In genomic region chr3:17668839-17669238, GRCm38 (mm10) we compare ENCODE assay signal across 20 mouse cellular contexts.
A peak's percentile ranks its signal among the peaks of the same experiment; 100 is the strongest.
DNase-seq lines count a peak whose midpoint lies in the region; ATAC-seq and TF ChIP-seq lines count a peak whose summit lies in the region.
"Had no signal": no experiment of that assay in that cellular context is flagged by ENCODE, and none has a peak within 500 bp of the region (broad histone marks: within the 10 kb centered on the region; RNA-seq: fewer than 3 reads in every experiment).

No protein-coding gene starts in this region.

- H3K4me3 ChIP-seq in embryonic facial prominence, embryonic 14.5 days (ENCODE audit: low read depth, low read length), result no peak overlapping the region
- H3K4me3 ChIP-seq in embryonic facial prominence, embryonic 10.5 days, result no peak overlapping the region
- H3K4me3 ChIP-seq in midbrain, embryonic 11.5 days (ENCODE audit: low read depth, low read length), result no peak overlapping the region
- H3K4me3 ChIP-seq in midbrain, postnatal 0 days (ENCODE audit: low read depth, low read length), result no peak overlapping the region
- no peak overlapping the region for H3K4me3 ChIP-seq in forebrain, embryonic 14.5 days (ENCODE audit: low read depth, low read length)
- H3K4me3 ChIP-seq: embryonic facial prominence, embryonic 13.5 days; forebrain, embryonic 13.5 days had no signal

- H3K9ac ChIP-seq in embryonic facial prominence, embryonic 14.5 days (ENCODE audit: low read depth, low read length), result no peak overlapping the region
- H3K9ac ChIP-seq in midbrain, embryonic 11.5 days (ENCODE audit: low read length), result no peak overlapping the region
- no peak overlapping the region for H3K9ac ChIP-seq in midbrain, postnatal 0 days (replicated peaks; ENCODE audit: low read length, poor library complexity, severe bottlenecking)
- H3K9ac ChIP-seq in forebrain, embryonic 14.5 days (ENCODE audit: low read length), result no peak overlapping the region
- H3K9ac ChIP-seq: embryonic facial prominence, embryonic 13.5 days; forebrain, embryonic 13.5 days had no signal

- WGBS in embryonic facial prominence, embryonic 14.5 days, result 71% methylated on average over 2 of the region's 2 CpGs
- WGBS in embryonic facial prominence, embryonic 10.5 days, result 85% methylated on average over 2 of the region's 2 CpGs
- WGBS in midbrain, embryonic 11.5 days, result 85% methylated on average over 2 of the region's 2 CpGs
- 88% methylated on average over 2 of the region's 2 CpGs for WGBS in midbrain, postnatal 0 days
- WGBS in forebrain, embryonic 14.5 days, result 85% methylated on average over 2 of the region's 2 CpGs

- no peak for TF ChIP-seq CTCF in midbrain, postnatal 0 days (IDR thresholded peaks at IDR 0.05)

- H3K27me3 ChIP-seq in embryonic facial prominence, embryonic 14.5 days (replicated peaks; ENCODE audit: control insufficient read depth, insufficient read depth, low read length), result no peaks in the 10 kb centered on the region
- no peaks in the 10 kb centered on the region for H3K27me3 ChIP-seq in embryonic facial prominence, embryonic 10.5 days (replicated peaks; ENCODE audit: low read depth, poor library complexity, severe bottlenecking)
- H3K27me3 ChIP-seq in midbrain, embryonic 11.5 days (ENCODE audit: control insufficient read depth, insufficient read depth, low read length), result no peaks in the 10 kb centered on the region
- no peaks in the 10 kb centered on the region for H3K27me3 ChIP-seq in midbrain, postnatal 0 days (ENCODE audit: insufficient read depth, low read length)
- no peaks in the 10 kb centered on the region for H3K27me3 ChIP-seq in forebrain, embryonic 14.5 days (replicated peaks; ENCODE audit: control insufficient read depth, insufficient read depth, low read length)
- H3K27me3 ChIP-seq: CH12.LX; embryonic facial prominence, embryonic 13.5 days; forebrain, embryonic 13.5 days had no signal

- H3K4me2 ChIP-seq in embryonic facial prominence, embryonic 14.5 days (ENCODE audit: low read depth, low read length), result no peak overlapping the region
- no peak overlapping the region for H3K4me2 ChIP-seq in midbrain, embryonic 11.5 days
- no peak overlapping the region for H3K4me2 ChIP-seq in midbrain, postnatal 0 days (ENCODE audit: low read depth, low read length, poor library complexity, severe bottlenecking)
- H3K4me2 ChIP-seq in forebrain, embryonic 14.5 days (ENCODE audit: low read length), result no peak overlapping the region
- H3K4me2 ChIP-seq: embryonic facial prominence, embryonic 13.5 days; forebrain, embryonic 13.5 days had no signal

- no peaks in the 10 kb centered on the region for H3K4me1 ChIP-seq in embryonic facial prominence, embryonic 14.5 days (ENCODE audit: control insufficient read depth, insufficient read depth, low read length)
- H3K4me1 ChIP-seq in embryonic facial prominence, embryonic 10.5 days, result no peaks in the 10 kb centered on the region
- no peaks in the 10 kb centered on the region for H3K4me1 ChIP-seq in midbrain, embryonic 11.5 days (ENCODE audit: control insufficient read depth, insufficient read depth, low read length)
- no peaks in the 10 kb centered on the region for H3K4me1 ChIP-seq in midbrain, postnatal 0 days (ENCODE audit: insufficient read depth, low read length)
- no peaks in the 10 kb centered on the region for H3K4me1 ChIP-seq in forebrain, embryonic 14.5 days (ENCODE audit: control insufficient read depth, insufficient read depth, low read length)
- H3K4me1 ChIP-seq: embryonic facial prominence, embryonic 13.5 days; forebrain, embryonic 13.5 days had no signal

- ATAC-seq in embryonic facial prominence, embryonic 14.5 days (ENCODE audit: low read depth), result no peak
- ATAC-seq in midbrain, embryonic 11.5 days (ENCODE audit: low FRiP score), result no peak
- no peak for ATAC-seq in midbrain, postnatal 0 days (ENCODE audit: low FRiP score)
- no peak for ATAC-seq in forebrain, embryonic 14.5 days
- ATAC-seq: CD4-positive, CD25-positive, alpha-beta regulatory T cell, adult 4 months; forebrain, embryonic 13.5 days; forebrain, embryonic 16.5 days had no signal

- H3K9me3 ChIP-seq in embryonic facial prominence, embryonic 14.5 days (ENCODE audit: control insufficient read depth, low read length), result no peaks in the 10 kb centered on the region
- H3K9me3 ChIP-seq in embryonic facial prominence, embryonic 10.5 days, result no peaks in the 10 kb centered on the region
- peaks cover 3% of the 10 kb centered on the region; the same call in 1 of the 2 replicates for H3K9me3 ChIP-seq in midbrain, embryonic 11.5 days (ENCODE audit: control insufficient read depth, low read length)
- H3K9me3 ChIP-seq in midbrain, postnatal 0 days (ENCODE audit: low read length), result no peaks in the 10 kb centered on the region
- H3K9me3 ChIP-seq in forebrain, embryonic 14.5 days (replicated peaks; ENCODE audit: control insufficient read depth, low read length), result no peaks in the 10 kb centered on the region
- H3K9me3 ChIP-seq: embryonic facial prominence, embryonic 13.5 days; forebrain, embryonic 13.5 days had no signal

- no peak overlapping the region for H3K27ac ChIP-seq in embryonic facial prominence, embryonic 14.5 days (replicated peaks; ENCODE audit: low read depth, low read length)
- H3K27ac ChIP-seq in embryonic facial prominence, embryonic 10.5 days (replicated peaks), result no peak overlapping the region
- no peak overlapping the region for H3K27ac ChIP-seq in midbrain, embryonic 11.5 days (ENCODE audit: low read depth, low read length)
- no peak overlapping the region for H3K27ac ChIP-seq in midbrain, postnatal 0 days (ENCODE audit: low read depth, low read length)
- H3K27ac ChIP-seq in forebrain, embryonic 14.5 days (ENCODE audit: low read depth, low read length), result no peak overlapping the region
- H3K27ac ChIP-seq: embryonic facial prominence, embryonic 13.5 days; forebrain, embryonic 13.5 days had no signal

- no peaks in the 10 kb centered on the region for H3K36me3 ChIP-seq in embryonic facial prominence, embryonic 14.5 days (ENCODE audit: control insufficient read depth, insufficient read depth, low read length)
- H3K36me3 ChIP-seq in embryonic facial prominence, embryonic 10.5 days (replicated peaks), result no peaks in the 10 kb centered on the region
- no peaks in the 10 kb centered on the region; the same call in 1 of the 2 replicates for H3K36me3 ChIP-seq in midbrain, embryonic 11.5 days (ENCODE audit: control insufficient read depth, insufficient read depth, low read length)
- no peaks in the 10 kb centered on the region for H3K36me3 ChIP-seq in midbrain, postnatal 0 days (ENCODE audit: insufficient read depth, low read length)
- H3K36me3 ChIP-seq in forebrain, embryonic 14.5 days (ENCODE audit: control insufficient read depth, insufficient read depth, low read length), result no peaks in the 10 kb centered on the region
- H3K36me3 ChIP-seq: embryonic facial prominence, embryonic 13.5 days; G1E had no signal

- DNase-seq in embryonic facial prominence, embryonic 14.5 days (ENCODE audit: low spot score), result peak; percentile 1
- DNase-seq in embryonic facial prominence, embryonic 10.5 days (ENCODE audit: low spot score), result no peak
- peak; percentile 37 for DNase-seq in midbrain, embryonic 11.5 days (ENCODE audit: low spot score, missing footprints)
- DNase-seq in midbrain, postnatal 0 days (ENCODE audit: low spot score), result no peak
- no peak for DNase-seq in forebrain, embryonic 14.5 days (ENCODE audit: low spot score)
- DNase-seq: adrenal gland, adult 2 months; adrenal gland, postnatal 10 days; adrenal gland, postnatal 25 days; B cell, adult 2 months; cerebellum, adult 11-12 months; cerebellum, adult 2 months; cerebellum, adult 9-10 months; cerebellum, postnatal 10 days; cerebellum, postnatal 25 days had no signal

Comparison
In these comparisons a context has a peak if more than half of its experiments do, and no peak if none do; other contexts are left out.
1. DNase-seq: peak in embryonic facial prominence, embryonic 14.5 days (single experiment) and midbrain, embryonic 11.5 days (single experiment); none in embryonic facial prominence, embryonic 10.5 days (single experiment), midbrain, postnatal 0 days (single experiment) and forebrain, embryonic 14.5 days (single experiment).